Mouse (Mus musculus) testis, adult 2 months (tissue): ENCODE results near the gene Bdkrb2. TPM values are rescaled to one million over a fixed set of nuclear protein-coding genes. Genes with fewer than 3 reads are reported as not detected.

Experiments
- H3K27ac ChIP-seq: fragments of 200-500 bp; 2 replicates; pipeline ENCODE4 v1.5.1; 2012; ENCODE audit warnings: low read depth, low read length; ENCODE audit not compliant: control insufficient read depth, insufficient read depth
- H3K27me3 ChIP-seq: fragments of 200-500 bp; 2 replicates; pipeline ENCODE4 v1.6.1; 2012; ENCODE audit warnings: mild to moderate bottlenecking, low read length, moderate library complexity; ENCODE audit not compliant: control insufficient read depth, insufficient read depth
- H3K36me3 ChIP-seq: fragments of 200-500 bp; 2 replicates; pipeline ENCODE4 v1.6.1; 2012; ENCODE audit warnings: mild to moderate bottlenecking, low read length; ENCODE audit not compliant: control insufficient read depth, insufficient read depth
- H3K4me1 ChIP-seq: fragments of 200-500 bp; 2 replicates; pipeline ENCODE4 v1.6.1; 2012; ENCODE audit warnings: low read length; ENCODE audit not compliant: control insufficient read depth, insufficient read depth
- H3K4me3 ChIP-seq: fragments of 200-500 bp; 2 replicates; pipeline ENCODE4 v1.5.1; 2012; ENCODE audit warnings: low read depth, mild to moderate bottlenecking, low read length, moderate library complexity, mixed read lengths; ENCODE audit not compliant: control insufficient read depth
- CTCF ChIP-seq: fragments of 200-500 bp; IDR thresholded peaks from 2 replicates; pipeline ENCODE4 v1.5.1; 2012; ENCODE audit warnings: low read depth, mild to moderate bottlenecking, inconsistent platforms, low read length, moderate library complexity; ENCODE audit not compliant: control insufficient read depth, insufficient read depth, insufficient replicate concordance
- POLR2A ChIP-seq: fragments of 200-500 bp; IDR thresholded peaks from 2 replicates; pipeline ENCODE4 v1.6.1; 2012; ENCODE audit warnings: low read depth, mild to moderate bottlenecking, inconsistent platforms, low read length, moderate library complexity; ENCODE audit not compliant: control insufficient read depth
- polyA plus RNA-seq: library from polyadenylated mRNA; depleted of rRNA; stranded (reverse); fragments of >200 nt; gene quantifications from 2 replicates; pipeline ENCODE4 v1.2.3, GENCODE M21; 2012

Bdkrb2 gene
- polyA plus RNA-seq, 1 experiment, result 0.62 TPM

DNA sequence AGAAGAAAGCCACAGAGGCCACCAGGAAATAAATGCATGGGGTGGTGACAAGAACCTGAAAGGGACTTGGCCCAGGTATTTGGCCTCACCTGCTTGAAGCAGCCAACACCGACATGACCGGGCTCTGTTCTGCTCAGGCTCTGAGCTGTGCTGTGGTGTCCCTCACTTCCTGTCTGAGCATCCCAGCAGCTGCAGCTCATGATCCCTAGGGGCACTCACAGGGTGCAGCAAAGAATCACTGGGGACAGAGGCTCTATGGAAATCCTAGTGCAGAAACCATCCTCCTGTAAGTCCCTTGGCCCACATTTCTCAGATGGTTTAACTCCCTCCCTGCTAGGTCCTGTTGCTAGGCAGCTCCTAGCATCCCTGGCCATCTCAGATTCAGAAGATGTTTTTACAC lies 15.9 kb upstream of the Bdkrb2 start:
- H3K27ac ChIP-seq, result no peak overlapping the region
- no peak overlapping the region for H3K4me3 ChIP-seq
- H3K36me3 ChIP-seq, result no peaks in the 10 kb centered on the region
- TF ChIP-seq POLR2A, result no peak
- no peak for TF ChIP-seq CTCF
- no peaks in the 10 kb centered on the region for H3K27me3 ChIP-seq
- H3K4me1 ChIP-seq, result no peaks in the 10 kb centered on the region

DNA sequence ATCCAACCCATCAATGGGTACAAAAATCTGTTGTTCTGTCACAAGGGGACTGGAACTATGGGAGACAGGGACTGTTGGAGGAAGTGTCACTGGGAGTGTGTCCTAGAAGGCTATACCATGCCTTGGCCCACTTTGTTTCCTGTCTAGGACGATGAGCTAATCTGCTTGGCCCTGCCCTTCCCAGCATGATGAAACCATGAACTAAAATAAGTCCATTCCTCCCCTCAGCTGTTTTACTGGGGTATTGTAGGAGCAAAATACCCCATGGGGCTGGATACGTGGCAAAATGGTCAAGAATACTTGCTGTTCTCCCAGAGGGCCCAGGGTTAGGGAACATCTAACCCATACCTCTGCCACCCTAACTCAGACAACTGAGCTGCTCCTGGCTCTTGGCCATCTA lies 15.0 kb upstream of the Bdkrb2 start:
- H3K4me3 ChIP-seq, result no peak overlapping the region
- H3K27ac ChIP-seq, result no peak overlapping the region
- H3K4me1 ChIP-seq, result no peaks in the 10 kb centered on the region
- H3K27me3 ChIP-seq, result no peaks in the 10 kb centered on the region
- TF ChIP-seq CTCF (no peak), POLR2A (no peak)
- no peaks in the 10 kb centered on the region for H3K36me3 ChIP-seq

DNA sequence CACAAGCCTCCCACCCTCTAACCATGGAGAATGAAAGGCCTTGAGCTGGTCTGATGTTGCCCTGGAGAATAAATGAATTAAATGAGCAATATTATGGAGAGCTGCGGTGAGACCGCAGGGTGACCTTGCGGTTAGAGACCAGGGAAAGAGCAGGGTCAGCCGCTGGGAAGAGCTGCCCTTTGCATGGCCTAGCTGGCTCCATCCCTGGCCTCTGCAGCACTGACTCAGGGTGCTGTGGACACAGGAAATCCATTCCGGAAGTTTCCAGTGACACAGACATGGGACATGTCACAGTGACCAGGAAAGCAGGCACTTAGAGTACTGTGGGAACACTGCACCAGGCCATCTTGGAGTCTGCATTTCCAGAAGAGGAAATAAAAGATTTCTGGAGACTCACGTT lies 14.1 kb upstream of the Bdkrb2 start:
- Histone ChIP-seq H3K4me3 (no peak overlapping the region), H3K36me3 (no peaks in the 10 kb centered on the region), H3K4me1 (peaks cover 2% of the 10 kb centered on the region; the same call in 1 of the 2 replicates), H3K27me3 (no peaks in the 10 kb centered on the region), H3K27ac (no peak overlapping the region)
- TF ChIP-seq CTCF (no peak), POLR2A (no peak)

DNA sequence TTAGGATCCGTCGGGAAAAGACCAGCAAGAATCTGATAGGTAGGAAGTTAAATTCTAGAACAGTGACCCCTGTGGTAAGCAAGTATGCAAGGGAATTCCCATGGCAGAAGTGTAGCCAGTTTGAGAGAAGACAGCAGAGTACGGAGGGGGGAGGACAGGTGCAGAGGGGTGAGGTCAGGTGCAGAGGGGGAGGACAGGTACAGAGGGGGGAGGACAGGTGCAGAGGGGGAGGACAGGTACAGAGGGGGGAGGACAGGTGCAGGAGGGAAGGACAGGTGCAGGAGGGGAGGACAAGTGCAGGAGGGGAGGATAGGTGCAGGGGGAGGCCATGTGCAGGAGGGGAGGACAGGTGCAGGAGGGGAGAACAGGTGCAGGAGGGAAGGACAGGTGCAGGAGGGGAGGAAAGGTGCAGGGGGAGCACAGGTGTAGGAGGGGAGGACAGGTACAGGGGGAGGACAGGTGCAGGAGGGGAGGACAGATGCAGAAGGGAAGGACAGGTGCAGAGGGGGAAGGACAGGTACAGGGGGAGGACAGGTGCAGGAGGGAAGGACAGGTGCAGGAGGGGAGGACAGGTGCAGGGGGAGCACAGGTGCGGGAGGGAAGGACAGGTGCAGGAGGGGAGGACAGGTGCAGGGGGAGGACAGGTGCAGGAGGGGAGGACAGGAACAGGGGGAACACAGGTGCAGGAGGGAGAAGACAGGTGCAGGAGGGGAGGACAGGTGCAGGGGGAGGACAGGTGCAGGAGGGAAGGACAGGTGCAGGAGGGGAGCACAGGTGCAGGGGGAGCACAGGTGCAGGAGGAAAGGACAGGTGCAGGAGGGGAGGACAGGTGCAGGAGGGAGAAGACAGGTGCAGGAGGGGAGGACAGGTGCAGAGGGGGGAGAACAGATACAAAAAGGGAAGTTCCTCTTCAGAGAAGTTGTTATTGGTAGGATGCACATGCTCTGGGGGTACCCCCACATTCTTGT lies 12.9 kb upstream of the Bdkrb2 start:
- Histone ChIP-seq H3K4me1 (peaks cover 13% of the 10 kb centered on the region), H3K36me3 (no peaks in the 10 kb centered on the region), H3K4me3 (no peak overlapping the region), H3K27me3 (no peaks in the 10 kb centered on the region), H3K27ac (no peak overlapping the region)
- no peak for TF ChIP-seq CTCF

DNA sequence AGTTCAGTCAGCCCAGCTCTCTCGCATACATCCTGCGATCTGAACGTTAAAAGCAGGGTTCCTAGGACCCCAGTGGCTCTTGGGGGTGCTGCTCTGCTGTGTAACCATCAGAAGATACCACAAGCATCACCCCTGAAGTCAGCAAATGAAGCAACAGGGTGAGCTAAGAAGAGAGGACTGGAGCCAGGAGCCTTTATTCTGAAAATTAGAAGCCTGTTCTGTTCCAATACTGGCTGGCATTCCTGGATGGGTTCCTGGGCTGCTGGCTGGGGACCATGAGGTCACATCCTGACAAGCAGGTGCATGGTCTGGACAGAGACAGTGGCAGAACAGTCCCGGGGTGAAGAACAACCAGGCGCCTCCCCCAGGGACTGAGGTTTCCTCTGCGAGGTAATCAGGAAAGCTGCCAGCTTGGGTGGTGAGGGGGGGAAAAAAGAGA lies 11.5 kb upstream of the Bdkrb2 start:
- no peak overlapping the region for H3K4me3 ChIP-seq
- H3K4me1 ChIP-seq, result peaks cover 14% of the 10 kb centered on the region
- H3K27ac ChIP-seq, result no peak overlapping the region
- no peaks in the 10 kb centered on the region for H3K27me3 ChIP-seq
- no peak for TF ChIP-seq POLR2A
- no peak for TF ChIP-seq CTCF
- H3K36me3 ChIP-seq, result no peaks in the 10 kb centered on the region

DNA sequence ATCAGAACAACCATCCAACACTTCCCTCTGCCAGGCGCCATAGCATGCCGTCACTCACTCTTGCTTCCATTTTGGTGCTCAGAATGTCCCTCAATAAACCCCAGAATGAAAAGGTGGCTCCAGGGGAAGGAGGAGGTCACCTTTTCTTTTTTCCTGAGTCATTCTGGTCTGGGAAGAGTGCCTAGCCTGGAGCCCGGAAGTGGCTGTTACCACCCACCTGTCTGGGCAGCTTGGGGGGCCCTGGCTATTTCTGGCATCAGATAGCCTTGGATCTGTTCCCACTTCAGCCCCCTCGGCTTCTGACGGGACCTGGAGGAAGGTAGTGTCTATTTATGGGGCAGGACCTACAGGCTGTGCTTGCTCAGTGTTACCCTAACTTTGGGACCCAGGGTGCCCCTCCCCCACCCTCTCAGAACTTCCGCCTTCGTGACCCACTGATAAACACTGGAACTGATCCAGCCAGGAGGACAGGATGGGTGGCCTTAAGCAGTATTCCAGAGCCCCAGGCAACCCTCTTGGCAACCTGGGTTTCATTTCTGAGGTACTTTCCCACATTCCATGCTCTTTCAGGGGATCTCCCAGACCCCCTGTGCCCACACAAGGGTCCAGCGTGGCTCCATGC lies 8.8 kb upstream of the Bdkrb2 start:
- Histone ChIP-seq H3K4me1 (peaks cover 14% of the 10 kb centered on the region), H3K36me3 (no peaks in the 10 kb centered on the region), H3K27ac (no peak overlapping the region), H3K27me3 (no peaks in the 10 kb centered on the region), H3K4me3 (no peak overlapping the region)
- no peak for TF ChIP-seq CTCF
- no peak for TF ChIP-seq POLR2A

DNA sequence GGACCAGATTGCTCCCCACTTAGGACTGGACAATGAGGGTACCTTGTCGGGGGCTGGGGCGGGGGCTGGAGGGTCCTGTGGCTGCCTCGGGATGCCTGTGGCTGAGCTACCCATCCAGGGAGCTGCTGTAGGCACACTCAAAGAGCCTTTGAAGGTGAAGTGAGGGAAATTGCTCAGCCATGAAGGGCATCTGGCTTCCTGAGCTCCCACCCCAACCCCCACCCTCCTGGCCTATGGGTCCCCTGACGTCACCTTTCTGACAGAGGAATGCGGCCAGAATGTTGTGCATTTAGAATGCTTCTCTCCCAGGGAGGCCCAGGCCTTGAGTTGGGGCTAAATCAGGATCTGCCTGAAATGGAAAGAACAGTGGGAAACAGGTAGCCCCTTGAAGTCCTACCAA lies 7.9 kb upstream of the Bdkrb2 start:
- Histone ChIP-seq H3K27me3 (no peaks in the 10 kb centered on the region), H3K4me3 (no peak overlapping the region), H3K4me1 (peaks cover 14% of the 10 kb centered on the region), H3K36me3 (no peaks in the 10 kb centered on the region), H3K27ac (no peak overlapping the region)
- TF ChIP-seq POLR2A (no peak), CTCF (no peak)
